Mouse (Mus musculus) lung, adult 2 months (tissue): ENCODE results near the gene Prelid3b.
A peak's percentile ranks its signal among the peaks of the same experiment; 100 is the strongest.

ENCODE experiments used
- CTCF ChIP-seq: fragments of 200-500 bp; IDR thresholded peaks from 2 replicates; pipeline ENCODE4 v1.5.1; 2011; ENCODE audit warnings: mild to moderate bottlenecking, low read length, control low read depth; ENCODE audit not compliant: insufficient read depth
- POLR2A ChIP-seq: fragments of 200-500 bp; IDR thresholded peaks from 2 replicates; pipeline ENCODE4 v1.6.1; 2011; ENCODE audit warnings: low read depth, mild to moderate bottlenecking, control low read depth, low read length, borderline replicate concordance; ENCODE audit errors: extremely low read depth

DNA sequence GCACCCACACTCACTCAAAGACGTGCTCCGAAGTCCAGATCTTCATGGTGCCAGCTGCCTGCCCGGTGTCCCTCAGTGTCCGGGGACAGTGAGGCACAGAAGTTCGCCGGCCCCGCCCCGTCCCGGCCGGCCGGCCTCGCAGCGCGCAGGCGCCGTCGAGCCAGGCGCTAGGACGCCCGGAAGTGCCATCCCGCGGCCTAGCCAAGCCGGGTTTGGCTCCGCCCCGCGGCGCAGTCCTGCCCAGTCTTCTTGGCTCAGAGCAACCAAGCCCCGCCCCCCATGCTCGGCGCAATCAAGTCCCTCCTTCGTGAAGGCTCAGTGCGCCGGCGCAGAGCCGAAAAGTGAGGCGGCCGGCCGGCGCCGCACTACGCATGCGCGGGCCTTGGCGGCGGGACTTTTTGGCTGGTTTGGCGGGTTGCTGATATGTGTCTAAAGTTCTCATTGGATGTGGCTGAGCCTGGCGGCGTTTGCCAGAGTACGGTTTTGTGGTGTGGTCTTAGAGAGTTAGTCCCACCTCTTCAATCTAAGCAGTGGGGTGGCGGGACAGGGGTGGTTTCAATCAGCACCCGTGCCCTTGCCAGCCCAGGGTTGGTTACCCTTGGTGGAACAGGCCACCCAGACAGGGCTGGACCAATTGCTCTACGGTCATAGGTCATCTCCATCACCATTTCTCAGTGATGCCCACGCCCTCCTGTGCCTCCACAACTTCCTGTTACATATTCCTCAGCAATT, at the start of gene Prelid3b:
- TF ChIP-seq CTCF (no peak), POLR2A (peak; percentile 75)
